Mouse (Mus musculus) kidney, adult 2 months (tissue): ENCODE results near the gene Sln.

ENCODE experiments used
- CTCF ChIP-seq: fragments of 200-500 bp; conservative IDR thresholded peaks from 2 replicates; pipeline ENCODE4 v1.5.1; 2011; ENCODE audit warnings: low read depth, mild to moderate bottlenecking, control low read depth, low read length, moderate library complexity, mixed read lengths; ENCODE audit not compliant: insufficient read depth, insufficient read length
- POLR2A ChIP-seq: fragments of 200-500 bp; IDR thresholded peaks from one replicate; pipeline ENCODE4 v1.6.1; 2011; ENCODE audit warnings: low read depth, low read length, control low read depth

DNA sequence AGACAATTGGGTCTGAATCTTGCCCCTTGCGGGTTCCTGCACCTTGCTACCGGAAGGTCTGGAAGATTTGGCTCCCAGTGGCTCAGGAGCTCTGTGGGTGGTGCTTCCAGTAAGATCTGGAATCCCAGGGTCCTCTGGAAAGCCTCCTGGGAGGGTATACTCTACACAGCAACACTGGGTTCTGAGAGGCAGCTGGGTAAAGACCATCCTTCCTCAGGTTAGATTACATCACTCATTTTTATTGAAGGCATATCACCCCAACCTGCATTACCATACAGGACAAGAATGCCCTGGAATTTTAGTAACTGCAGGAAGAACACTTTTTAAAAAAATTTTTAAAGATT lies 20.1 kb upstream of the Sln start:
- TF ChIP-seq CTCF (no peak), POLR2A (no peak)
